Mouse (Mus musculus) gastrocnemius, postnatal 4 days (tissue): ENCODE results near the gene Papolb. TPM values are rescaled to one million over a fixed set of nuclear protein-coding genes. Genes with fewer than 3 reads are reported as not detected.
A peak's percentile ranks its signal among the peaks of the same experiment; 100 is the strongest.

Source experiments
- DNase-seq, 2 experiments: peaks; one replicate each; pipeline ENCODE4 v3.0.0; 2021 to 2022; ENCODE audit warnings: low spot score in 2 of 2, mixed read lengths in 2 of 2
- total RNA-seq, 2 experiments: library from RNA; stranded (reverse); gene quantifications; 2 replicates each; pipeline ENCODE4 v1.2.3; 2021

Gene Papolb
- total RNA-seq, 2 experiments from 2014 or later, result 0.23 to 0.66 TPM

- no peak for DNase-seq
Measured at GRCm38 (mm10) chr5:142520360-142520759, 9.5 kb downstream of the Papolb start.

DNA sequence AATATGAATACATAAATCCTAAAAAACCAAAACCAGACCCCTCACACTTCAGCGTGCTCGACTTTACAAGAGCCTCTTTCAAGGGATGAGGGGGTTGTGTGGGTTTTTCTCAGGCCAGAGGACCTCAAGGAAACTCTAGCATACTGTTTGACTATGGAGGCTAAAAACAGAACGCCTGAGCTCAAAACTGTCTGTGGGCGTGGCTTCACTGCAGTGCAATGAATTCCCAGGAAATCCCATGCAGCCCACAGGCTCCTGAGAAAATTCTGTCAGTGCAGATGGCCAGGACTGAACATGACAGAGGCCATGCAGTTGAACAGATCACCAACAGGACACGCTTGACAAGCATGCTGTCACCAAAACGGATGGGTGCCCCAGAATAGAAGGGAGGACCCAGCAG is 10.9 kb downstream of the Papolb start:
- DNase-seq, result no peak

- no peak for DNase-seq
Measured at GRCm38 (mm10) chr5:142512112-142512511, 17.8 kb downstream of the Papolb start.

- DNase-seq, result no peak
Measured at GRCm38 (mm10) chr5:142510061-142510414, 19.8 kb downstream of the Papolb start.

DNA sequence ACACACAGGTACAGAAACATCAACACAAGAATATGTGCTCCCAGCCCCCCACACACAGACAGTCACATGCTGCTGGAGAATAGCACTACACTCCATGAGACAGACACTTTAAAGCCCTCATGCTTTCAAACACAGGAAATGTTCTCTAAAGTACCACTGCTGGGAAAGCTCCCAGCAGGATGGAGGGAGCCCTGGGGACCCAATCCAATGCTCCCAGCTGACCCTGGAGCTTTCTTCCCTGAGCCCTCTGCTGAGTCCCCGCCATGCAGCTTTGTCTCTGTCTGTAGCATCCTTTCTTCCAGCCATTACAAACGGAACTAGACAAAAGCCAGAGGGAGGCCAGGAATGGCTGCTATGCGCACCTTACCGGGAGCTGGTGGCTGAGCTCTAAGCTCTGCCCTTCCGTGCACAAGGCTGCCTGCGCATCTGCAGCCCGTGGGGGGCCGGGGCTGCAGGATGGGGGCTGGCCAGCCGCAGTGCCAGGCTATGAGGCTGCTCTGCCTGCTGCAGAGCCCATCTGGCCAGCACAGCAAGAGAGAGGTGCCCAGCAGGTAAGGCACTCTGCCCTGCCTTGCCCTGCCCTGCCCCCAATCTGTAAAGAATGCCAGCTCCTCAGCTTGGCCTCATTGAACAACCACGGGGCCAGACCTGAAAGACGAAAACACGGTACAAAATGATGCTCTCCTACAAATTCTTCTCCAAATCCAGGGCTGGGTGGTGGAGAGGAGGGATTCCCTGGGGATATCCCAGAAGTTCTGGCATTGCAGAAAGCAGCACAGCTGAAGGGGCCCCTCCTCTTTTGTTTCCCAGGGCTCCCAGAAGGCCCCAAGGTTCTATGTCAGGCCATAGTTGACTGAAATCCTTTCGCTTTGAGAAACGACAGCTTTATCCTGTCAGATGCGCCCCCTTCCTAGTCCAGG is 20.5 kb downstream of the Papolb start:
- no peak for DNase-seq

GRCm38 (mm10) chr5:142505695-142506423 is 24.0 kb downstream of the Papolb start:
- no peak for DNase-seq

GRCm38 (mm10) chr5:142504175-142504574 is 25.7 kb downstream of the Papolb start:
- DNase-seq, result no peak

GRCm38 (mm10) chr5:142502414-142502813 is 27.5 kb downstream of the Papolb start:
- DNase-seq, result peak in 1 of 2 experiments; percentile 74

DNA sequence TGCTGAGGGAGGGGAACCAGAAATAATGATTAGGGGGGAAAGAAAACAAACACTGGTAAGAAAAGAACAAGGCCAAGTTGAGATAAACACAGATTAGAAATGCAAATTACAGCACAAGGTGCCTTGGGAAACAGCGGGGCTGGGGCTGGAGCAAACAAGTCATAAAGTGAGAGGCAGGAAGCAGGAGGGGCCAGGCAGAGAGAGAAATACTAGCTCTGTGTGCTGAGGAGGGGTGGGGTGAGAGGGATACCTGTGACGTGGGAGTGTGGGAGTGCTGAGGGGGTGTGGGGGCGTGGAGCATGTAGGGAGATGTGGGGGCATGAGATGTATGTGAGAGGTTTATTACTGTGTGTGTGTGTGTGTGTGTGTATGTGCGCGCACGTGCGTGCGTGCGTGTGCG is 29.0 kb downstream of the Papolb start:
- DNase-seq, result no peak

DNA sequence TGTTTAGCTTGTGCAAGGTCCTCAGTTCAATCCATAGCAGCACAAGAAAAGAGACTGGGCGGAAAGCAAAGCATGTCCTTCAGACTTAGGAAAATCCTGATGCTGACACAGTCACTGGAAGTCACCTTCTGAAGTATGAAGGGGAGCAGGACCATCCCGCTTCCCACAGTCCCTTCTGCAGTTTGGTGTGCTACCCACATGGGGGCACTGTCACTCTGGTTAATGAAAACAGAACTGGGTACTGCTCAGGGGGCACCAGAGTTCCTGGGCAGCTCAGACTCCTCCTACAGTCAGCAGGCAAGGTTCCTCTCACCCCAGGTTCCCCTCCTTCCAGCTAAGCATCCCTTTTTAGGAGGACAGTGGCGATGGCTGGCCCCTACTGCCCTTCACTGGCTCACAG is 30.9 kb downstream of the Papolb start:
- DNase-seq, result peak in 1 of 2 experiments; percentile 37

DNA sequence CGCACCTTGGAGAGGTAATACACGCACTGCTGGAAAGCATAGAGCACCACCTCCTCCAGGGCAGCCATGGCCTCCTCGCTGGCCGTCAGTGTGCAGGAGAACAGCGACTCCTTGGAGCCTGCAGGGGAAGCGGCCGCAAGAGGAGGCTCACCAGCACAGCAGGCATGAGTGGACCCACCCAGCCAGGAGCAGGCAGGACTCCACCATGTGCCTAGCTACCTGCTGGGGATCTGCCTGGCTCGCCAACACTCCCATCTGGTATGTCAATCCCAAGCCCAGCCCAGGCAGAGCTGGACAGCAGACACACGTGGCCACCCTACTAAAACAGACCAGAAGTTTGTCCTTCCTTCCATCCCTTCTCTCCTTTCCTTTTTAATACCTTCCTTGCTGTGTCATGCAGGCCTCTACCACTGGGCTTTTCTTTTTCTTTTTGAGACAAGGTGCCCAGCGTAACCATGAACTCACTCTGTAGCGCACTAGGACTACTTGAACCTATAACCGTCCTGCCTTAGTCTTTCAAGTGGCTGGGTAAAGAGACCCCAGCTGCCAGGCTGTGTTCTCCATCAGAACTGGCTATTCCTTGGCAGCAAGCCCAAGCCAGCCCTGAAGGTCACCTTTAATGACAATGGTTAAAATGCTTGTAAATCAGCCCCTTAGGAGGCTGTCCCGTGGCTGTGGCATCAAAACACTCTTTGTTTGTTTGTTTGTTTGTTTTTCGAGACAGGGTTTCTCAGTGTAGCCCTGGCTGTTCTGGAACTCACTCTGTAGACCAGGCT is 34.4 kb downstream of the Papolb start:
- DNase-seq, result no peak

GRCm38 (mm10) chr5:142493307-142493706 is 36.6 kb downstream of the Papolb start:
- DNase-seq, result no peak

DNA sequence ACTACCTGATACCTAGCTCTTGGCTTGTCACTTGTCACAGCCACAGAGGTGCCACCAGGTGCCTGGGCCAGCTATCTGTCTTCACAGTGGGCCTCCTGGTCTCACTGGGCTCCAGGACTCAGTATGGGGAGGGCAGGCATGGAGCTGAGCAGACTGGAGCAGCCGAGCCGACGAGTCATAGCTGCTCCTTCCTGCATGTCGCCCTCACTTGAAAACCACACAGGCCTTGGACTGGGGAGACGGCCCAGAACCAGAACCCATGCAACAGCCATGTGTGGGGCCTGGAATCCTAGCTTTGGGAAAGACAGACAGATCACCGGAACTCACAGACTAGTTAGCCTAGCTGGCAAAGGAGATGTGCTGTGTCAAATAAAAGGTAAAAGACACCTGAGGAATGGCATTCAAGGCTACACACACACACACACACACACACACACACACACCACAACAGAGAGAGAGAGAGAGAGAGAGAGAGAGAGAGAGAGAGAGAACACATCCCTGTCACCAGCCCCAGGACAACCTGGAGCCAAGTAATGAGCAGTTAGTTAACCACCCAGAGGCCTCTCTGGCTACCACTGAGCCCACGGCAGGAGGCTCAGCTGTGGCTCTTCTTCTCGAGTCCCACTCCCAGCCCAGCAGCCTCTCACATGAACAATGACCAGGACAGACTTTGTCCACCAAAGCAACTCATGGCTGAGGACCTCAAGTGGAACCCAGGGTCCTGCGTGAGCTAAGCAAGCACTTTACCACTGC is 39.7 kb downstream of the Papolb start:
- no peak for DNase-seq

DNA sequence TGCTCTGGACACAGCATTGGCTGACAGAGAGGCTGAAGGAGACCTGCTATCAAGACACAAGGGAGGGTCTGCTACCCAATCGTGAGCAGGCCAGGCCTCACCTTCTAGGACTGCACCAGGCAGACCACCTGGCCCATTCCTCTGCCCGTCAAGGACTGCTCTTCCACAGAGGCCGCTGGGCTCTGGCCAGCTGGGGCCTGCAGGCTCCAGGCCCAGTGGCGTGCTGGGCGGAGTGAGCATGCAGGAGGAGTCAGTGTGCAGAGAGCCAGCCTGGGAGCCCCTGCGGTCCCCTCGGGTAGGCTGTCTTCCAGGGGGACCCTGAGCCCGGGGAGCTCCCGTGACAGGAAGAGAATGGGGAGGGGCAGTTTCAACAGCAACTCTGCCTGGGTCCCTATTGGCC is 43.2 kb downstream of the Papolb start:
- DNase-seq, result no peak

DNA sequence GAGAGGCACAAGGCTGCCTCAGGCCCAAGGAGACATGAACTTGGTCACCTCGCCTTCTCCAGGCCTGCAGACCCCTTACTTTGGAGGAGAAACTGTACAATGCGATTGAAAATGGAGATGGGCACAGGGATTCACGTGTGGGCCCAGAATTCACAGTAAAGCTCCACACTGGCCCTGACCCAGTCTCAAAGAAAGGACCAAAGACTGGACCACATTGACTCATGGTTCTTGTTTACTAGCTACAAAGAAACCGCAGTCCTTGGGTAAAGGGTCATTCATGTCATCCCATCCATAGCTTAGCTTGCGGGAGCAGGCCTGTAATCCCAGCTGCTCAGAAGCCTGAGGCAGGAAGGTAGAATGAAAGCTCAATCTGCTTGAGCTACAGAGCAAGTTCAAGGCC is 46.3 kb downstream of the Papolb start:
- DNase-seq, result no peak

- no peak for DNase-seq
Measured at GRCm38 (mm10) chr5:142482512-142482911, 47.4 kb downstream of the Papolb start.

DNA sequence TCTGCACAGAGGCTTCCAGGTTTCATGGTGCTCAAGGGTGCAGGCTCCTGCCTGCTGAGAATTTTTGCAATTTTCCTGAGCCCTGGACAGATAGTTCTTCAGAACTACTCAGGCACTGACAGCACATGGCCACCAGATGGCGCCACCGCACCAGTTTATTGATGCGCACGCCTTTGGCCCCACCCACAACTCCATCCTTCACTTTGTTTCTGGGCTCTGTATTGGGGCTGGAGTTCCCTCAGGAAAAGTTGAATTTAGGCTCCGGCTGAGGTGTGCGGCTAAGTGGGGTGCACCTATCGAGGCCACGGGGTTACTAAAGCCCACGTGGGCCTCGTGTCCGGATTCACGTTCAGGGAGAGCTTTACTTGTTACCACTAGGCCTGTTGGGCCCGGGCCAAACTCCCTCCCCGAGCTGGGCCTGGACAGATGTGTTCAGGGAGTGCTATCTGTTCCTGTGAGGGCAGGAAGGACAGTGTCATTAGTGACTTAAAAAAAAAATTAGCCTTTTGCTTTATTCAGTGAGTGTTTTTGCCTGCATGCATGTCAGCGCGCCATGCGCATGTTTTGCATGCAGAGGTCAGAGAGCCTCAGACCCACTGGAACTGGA is 50.9 kb downstream of the Papolb start:
- DNase-seq, result peak; percentile 86 to 89

DNA sequence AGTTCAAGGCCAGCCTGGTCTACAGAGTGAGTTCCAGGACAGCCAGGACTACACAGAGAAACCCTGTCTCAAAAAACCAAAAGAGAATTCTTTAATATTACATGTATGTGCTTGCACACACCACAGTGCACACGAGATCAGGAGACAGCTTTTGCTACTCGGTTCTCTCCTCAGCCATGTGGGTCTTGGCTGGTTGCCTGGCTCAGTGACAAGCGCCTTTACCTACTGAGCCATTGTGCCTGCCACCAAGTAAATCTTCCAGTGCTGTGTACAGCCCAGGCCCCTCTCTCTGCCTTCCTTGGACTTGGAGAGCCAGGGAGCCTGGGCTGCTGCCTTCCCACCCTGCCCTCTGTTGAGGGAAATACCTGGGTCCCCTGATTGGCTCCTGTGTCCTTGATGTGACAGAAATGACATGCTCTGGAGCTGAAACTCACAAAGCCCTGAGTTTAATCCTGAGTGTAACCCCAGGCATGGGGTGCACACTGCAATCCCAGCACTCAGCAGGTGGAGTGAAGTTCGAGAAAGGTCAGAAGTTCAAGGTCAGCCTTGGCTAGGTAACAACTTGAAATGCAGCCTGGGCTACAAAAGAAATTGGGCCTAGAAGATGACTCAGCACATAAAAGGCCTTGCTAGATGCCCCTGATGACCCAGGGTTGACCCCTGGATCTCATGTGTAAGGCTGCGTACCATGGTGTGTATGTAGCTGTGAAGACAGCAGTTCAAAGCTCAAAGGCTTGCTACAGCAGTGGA is 51.8 kb downstream of the Papolb start:
- DNase-seq, result no peak

GRCm38 (mm10) chr5:142477346-142477745 is 52.5 kb downstream of the Papolb start:
- DNase-seq, result no peak
